Mouse (Mus musculus): Measurements from ENCODE around the gene Wnk1. TPM values are rescaled to one million over a fixed set of nuclear protein-coding genes. Genes with fewer than 3 reads are reported as not detected.
"Not testable (repeated sequence)": the region's sequence is repeated elsewhere in the genome, so short reads cannot be mapped to it uniquely, and the experiment has no call there.

Gene Wnk1
- 100 to 1,000 TPM; 283 to 292 TPM for total RNA-seq (2021)
- long read RNA-seq, experiment 1, partial matches to known transcripts, result 3 of 21 reads
- long read RNA-seq, experiment 1, other reads (novel, unspliced or antisense), result 17 of 21 reads
- long read RNA-seq, experiment 2, partial matches to known transcripts, result 1 of 24 reads
- long read RNA-seq, experiment 2, other reads (novel, unspliced or antisense), result 20 of 24 reads

DNA sequence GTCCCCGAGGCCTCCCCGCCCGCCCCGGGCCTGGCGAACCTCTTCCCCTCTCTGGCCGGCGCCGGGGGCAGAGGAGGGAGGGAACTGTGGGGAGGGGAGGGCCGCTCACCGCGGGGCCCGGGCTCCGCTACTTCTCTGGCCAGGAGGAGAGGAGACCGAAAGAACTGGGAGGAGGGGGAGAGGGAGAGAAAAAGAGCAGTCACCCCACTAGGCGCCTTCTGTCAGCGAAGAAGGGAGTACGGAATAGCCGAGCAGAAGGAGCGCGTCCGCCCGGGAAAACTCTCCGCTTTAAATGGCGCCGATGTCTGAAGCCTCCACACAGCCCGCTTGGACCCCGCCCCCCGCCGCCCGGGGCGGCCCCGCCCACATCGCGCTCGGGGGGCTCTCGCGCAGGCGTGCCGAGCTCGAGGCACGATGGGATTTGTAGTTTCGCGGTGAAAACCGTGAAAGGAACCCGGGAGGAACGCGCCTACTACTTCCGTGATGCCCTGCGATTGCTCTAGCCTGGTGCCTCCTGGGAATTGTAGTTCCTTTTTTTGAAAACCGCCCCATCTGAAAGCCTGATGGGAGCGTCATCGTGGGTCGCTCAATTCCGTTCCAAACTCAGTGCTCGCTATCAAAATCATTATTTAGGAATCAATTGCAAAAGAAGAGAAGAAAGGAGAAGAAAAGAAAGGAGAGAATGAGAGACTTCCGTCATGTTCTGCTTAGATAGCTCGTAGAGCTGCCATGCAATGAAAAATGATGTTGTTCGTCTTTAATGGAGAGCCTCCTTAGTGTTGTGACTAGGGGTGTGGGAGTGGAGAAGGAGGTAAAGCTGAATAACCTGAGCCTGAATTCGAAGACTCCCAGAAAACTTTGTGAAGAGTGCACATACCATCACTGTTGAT, at the start of gene Wnk1:
Gene Wnk1 (minus strand): TSS at position 307 of the 890 bp plus-strand sequence.
- peak; percentile 96 for DNase-seq

DNA sequence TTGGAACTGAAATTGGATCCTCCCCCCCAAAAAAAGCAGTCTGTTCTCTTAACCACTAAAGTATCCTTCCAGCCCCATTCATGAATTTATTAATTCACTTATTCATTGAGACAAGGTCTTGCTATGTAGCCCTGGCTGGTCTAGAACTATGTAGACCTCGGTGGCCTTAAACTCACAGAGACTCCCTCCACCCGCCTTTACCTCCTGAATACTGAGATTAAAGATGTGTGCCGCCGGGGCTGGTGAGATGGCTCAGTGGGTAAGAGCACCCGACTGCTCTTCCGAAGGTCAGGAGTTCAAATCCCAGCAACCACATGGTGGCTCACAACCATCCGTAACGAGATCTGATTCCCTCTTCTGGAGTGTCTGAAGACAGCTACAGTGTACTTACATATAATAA, 48.6 kb upstream of the Wnk1 start:
- not testable (repeated sequence) for DNase-seq

DNA sequence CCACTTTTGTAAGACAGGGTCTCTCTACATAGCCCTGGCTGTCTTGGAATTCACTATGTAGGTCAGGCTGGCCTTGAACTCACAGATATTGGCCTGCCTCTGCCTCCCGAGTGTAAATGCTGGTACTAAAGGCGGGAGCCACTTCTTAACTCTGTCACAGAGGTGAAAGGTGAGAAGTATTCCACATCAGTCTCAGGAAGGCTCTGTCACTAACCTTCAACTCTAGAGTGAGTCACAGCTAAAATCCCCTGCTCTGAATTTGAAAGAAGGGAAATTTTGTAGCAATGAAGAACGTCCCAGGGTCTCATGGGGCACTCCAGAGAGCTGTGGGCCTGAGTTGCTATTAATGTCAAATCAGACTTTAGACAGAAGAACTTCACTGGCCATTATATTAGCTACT, 47.4 kb upstream of the Wnk1 start:
- no peak for DNase-seq

DNA sequence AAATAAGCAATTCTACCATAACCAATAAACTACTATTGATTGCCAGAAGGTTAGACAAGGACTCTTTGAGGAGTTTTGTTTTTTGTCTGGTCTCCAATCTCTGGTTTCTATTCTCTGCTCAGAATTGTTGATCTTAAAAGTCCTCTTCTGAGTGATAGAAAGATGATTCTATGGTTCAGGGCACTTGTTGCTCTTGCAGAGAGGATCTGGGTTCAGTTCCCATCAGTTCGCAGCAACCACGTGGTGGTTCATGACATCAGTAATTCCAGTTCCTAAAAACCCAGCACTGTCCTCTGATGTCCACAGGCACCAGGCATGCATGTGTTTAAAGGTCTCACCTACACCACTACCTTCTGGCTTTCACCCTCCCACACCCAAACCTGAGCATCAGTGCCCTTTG, 46.5 kb upstream of the Wnk1 start:
- DNase-seq, result no peak

DNA sequence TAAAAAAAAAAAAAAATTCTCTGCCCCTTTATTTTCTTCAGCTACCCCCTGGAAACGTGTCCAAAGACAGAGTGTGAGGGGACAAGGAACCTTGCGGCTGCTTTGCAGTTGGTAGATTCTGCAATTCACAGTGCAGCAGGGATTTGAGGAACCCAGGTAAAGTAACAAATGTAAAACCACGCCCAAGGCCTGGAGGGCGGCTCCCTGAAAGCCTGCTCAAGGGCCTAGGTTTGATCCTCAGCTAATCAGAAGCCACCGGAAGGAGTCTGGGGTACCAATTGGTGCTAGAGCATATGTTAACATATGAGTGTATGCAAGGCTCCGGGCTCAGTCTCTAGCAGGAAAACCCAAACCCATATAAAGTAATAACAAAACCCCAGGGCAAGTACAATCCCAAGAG, 45.0 kb upstream of the Wnk1 start:
- no peak for DNase-seq

DNA sequence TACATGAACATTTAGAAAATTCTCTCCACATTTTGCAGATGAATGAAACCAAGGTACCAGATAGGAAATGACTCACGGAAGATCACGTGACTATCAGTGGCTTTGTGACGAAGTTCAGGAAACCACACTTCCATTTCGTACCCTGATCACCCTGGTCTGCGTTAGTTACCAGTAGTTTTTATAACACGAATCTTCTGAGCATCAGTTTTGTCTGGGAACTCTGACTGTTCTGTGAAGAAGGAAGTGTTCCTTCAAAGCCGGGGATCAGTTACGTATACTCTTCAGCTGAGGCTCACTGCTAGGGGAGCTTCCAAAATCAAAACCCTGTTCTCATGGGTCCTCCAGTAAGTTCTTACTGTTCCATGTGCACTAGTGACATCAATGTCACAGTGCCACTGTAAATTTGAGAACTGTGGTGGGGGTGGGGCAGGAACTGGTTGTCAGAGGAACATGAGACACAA, 44.5 kb upstream of the Wnk1 start:
- no peak for DNase-seq

DNA sequence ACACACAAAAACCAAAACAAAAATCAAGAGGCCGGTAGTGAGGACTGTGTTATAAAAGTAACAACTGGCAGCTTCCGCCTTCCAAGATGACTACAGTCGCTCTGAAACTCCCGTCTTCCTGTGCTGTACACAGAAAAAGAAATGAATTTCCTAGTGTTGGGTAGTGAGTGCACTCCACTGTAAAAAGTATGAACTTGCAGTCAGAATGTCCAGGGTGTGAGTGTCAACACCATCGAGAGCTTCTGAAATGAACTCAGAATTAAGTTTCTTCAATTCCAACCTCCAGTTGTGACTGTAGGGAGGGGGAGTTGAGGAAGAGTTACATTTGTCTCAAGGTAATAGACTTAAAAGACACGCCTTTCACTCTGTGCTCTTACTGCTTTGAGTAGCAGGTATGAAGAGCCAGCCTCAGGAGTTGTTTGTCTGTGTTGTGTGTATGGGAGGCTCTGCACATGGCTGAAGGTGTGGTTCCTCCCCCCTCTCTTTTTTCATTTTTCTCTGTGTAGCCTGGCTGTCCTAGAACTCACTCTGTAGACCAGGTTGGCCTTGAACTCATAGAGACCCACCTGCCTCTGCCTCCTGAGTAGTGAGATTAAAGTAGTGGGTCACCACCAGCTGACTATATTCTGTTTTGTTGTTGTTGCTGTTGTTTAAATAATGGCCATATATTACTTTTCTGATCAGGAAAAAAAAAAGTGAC, 43.9 kb upstream of the Wnk1 start:
- DNase-seq, result no peak

DNA sequence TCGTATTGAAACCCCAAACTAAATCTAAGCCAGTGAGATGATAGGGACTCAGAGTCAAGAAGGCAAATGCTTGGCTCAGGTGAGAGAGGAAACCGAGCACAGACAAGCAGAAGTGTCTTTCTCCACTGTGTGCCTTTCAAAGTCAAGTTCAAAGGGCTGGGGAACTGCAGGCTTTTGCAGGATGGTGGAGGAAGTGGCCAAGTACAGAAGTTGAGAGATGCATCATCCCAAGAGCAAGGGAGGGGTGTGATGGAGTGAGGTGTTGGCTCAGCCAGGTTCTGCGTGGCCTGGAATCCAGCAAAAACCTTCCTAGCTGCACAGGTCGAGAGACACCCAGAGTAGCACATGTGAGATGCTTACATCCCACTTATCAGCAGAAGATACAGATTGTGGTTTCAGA, 43.0 kb upstream of the Wnk1 start:
- DNase-seq, result no peak

DNA sequence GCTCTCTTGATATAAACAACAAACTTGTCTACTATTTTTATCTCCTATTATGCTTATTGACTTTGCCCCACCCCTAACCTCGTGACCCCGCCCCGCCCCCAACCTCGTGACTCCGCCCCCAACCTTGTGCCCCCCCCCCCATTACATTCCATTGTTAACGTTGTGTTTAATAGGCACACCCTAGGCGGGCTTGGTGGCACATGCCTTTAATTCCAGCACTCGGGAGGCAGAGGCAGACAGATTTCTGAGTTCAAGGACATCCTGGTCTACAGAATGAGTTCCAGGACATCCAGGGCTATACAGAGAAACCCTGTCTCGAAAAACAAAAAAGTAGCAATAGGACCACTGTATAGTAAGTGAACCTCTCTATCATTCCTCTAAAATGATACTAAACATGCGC, 41.1 kb upstream of the Wnk1 start:
- no peak for DNase-seq

DNA sequence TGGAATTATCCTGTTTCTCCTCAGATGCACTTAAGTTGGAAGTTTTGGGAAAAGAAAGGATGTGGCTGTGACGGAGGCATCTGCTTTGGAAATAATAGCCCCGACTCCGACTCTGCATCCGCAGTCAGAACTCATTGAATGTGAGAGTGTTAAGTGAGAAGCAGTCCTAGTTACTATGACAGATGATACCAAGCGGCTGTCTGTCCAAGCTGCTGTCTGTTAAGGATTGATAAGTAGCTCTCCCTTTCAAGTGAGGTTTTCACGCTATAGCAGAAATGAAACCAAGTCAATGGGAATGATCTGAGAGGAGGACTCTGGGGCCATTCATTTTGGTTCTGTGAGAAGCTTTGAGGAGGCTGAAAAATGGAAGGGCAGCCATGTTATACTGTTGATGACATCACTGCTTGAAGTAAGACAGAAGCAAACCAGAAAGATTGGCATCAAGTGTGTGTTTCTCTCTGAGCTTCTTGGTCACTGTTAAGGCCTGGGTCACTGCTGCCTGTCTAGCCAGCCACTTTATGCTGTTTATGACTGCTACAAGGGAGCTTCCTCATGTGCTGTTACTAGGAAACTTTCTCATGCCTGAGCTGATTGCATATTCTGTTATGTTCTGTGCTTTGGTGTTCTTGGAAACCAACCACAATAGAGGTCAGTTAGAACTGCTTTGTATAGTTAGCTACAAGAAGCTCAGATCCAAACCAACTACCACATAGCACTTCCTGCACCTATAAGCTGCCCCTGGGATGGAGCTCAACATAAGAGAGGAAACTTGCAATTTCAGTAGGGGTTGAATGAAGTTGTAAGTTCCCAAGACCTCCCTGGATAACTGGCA, 38.4 kb upstream of the Wnk1 start:
- DNase-seq, result no peak

DNA sequence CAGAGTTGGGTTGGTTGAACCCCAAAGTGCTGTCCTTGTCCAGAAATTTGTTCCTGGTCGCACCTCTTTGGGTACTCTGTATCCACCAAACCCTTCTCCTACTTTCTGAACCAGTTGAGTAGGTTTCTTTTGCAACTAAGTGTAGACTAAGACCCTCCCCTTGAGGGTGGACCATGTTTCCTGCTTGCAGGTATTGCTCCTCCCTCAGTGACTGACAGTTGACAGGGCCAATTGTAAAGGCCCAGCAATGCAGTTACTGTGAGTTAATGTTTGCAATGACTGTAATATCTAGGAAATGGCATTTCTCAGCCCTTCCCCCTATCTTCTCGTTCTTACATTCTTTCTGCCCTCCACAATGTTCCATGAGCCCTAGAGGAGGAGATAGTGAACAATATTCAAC, 34.2 kb upstream of the Wnk1 start:
- no peak for DNase-seq

DNA sequence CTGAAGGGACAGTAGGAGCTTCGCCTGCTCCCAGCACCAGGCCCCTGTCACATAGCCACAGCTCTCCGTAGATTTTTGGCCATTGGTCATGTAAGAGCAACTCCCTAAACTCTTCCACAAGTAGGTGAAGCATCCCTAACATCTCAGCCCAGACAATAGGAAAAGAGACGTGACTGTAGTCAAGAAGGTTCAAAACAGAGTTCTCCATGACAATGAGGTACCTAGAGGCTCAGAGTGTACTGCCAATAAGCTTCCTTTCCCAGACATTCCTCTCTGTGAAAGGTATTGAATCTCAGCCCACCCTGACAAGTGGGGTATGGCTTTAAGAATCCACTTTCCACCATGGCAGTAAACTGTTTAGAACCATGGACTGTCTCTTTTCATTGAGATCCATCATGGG, 31.1 kb upstream of the Wnk1 start:
- no peak for DNase-seq

DNA sequence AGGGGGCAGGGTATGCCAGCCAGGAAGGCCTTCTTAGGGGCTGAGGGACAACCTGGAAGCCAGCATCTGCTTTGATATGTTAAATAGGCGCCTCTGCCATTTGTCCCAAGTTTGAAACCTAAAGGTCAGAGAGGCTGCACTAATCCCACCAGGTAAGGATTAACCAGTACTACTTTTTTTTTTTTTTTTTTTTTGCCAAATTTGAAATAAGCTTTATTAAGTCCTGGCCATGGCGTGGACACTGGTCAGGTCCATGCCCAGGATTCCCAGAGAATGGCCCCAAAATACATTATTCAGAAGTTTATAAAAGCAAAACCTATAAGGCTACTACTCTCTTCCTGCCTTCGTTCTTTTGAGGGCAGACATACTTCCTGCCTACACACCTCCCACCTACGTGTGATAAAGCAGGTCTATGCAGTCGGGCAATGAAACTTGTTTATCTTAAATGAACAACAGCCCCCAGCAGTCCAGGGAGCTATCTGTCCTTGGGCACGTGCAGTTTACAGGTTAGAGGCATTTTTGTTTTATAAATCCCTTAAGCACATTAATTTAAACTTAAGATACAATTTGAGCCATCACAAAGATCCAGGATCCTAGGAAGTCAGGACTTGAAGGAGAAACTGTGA, 27.2 kb upstream of the Wnk1 start:
- DNase-seq, result no peak

DNA sequence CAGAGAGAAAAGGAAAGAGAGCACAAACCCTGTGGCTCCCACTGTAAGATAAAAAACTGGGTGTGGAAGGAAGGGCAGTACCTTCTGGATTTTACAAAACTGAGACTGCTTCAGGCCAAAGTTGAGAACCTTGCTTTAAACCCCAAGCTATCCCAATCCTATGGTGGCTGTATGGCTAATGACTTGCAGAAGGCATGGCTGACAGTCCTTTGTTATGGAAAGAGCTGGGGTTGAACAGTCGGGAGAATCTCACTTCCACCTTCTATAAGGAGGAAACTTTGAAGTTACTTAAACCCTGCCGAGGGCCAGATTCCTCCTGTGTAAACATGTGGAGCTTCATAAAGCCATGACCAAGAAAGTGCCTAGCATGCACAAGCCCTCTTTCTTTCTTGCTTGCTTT, 26.2 kb upstream of the Wnk1 start:
- DNase-seq, result no peak

DNA sequence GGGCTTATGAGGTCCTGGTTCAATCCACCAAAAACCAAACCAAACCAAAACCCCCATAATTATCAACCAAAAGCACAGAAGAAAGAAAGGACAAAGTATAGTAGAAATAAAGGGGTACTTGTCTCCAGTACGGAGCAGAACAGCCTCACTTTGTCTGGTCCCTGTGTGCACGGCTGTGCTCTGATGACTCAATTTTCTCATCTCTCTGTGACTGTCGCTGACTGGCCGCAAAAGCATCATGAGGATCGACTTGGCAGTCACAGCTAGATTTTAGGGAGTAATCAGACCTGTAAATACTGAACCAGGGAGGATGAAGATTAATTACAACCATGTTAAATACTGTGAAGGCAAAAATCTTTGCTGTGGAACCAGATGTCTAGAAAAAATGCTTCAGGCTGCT, 24.5 kb upstream of the Wnk1 start:
- no peak for DNase-seq

DNA sequence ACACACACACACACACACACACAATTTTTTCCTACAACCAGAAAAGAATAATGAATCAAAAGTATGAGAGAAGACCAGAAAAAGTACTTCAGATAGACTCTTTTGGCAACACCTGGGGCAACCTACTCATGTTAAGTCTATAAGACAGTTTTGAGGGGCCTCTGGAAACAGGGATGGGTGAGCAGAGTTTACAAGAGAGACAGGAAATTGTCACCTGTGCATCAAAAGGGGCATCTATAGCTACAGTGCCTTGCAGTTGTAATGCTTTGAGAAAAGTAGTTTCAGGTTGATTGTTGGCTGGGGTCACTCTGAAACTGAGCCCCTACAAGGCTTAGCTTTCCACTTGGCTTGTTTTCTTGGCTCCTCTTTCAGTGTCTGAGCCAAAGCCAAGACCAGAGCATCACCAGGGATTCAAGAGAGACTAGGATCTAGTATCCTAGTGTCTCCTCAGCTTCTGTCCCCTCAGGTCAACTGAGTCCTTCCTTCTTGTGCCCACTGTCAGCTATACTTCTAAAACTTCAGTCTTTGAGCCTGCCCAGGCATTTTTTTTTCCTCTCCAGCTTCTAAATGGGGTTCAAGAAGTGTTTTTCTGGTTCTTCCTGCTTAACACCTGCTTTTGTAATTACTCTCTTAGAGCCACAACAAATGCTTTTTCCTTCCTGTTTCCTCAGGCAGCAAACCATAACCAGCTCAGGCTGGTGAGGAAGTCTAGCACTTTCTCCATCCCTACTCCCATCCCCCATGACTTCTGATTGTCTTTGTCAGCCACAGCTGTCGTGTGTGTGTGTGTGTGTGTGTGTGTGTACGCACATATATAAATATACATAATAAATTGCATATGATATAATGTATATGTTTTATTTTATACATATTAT, 17.4 kb upstream of the Wnk1 start:
- DNase-seq, result no peak

DNA sequence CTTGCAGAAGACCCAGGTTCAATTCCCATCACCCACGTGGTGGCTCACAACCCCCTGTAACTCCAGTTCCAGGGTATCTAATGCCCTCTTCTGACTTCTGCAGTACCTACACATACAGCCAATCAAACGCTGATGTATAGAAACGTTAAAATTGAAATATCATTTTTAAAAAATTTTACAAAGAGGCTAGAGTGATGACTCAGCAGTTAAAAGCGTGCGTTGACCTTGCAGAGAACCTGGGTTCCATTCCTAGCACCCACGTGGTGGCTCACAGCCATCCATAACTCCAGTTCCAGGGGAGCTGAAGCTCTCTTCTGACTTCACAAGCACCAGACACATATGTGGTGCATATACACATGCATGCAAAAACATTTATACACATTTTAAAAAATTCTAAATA, 15.9 kb upstream of the Wnk1 start:
- DNase-seq, result no peak

DNA sequence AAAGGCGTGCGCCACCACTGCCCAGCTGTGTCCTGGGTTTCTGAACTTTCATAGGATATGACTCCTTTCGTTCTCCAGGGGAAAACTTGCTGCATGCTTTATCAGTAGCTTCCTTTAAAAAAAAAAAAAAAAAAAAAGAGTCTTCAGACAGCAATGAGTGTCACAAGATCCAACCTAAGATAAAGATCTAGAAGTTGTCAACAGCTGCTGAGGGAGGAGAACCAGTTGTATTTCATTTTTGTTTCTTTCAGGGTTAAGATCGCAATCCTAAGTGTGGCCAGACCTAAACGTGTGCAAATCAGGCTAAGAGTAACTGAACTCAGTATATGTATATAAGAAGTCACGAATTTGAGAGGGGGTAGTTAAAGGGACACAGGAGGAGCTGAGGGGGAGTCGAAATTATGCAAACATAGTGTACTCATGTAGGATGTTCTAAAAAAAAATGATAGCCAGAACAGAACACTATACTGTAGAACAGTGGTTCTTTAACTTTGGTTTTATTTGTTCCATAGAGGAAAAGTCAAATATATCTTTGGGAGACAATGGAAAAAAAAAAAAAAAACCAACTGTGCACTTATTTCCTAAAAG, 9.3 kb upstream of the Wnk1 start:
- no peak for DNase-seq

DNA sequence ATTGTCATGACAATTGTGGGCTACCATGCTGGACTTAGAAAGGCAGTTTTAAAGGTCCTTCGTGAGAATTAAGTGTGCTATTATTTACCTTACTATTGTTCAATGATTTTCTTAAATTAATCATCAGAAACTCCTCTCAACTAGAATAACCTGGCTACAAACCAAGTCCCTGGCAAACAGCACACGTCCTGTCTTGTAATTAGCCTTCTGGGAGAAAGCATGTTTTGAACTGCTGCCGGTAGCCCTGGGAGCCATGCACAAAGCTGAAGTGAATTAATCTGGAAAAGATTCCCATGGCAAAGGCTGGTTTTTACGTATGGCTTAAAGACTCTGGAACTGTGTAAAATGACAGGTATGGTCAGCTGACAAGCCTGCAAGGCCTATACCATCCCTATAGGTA, 6.9 kb upstream of the Wnk1 start:
- DNase-seq, result no peak

DNA sequence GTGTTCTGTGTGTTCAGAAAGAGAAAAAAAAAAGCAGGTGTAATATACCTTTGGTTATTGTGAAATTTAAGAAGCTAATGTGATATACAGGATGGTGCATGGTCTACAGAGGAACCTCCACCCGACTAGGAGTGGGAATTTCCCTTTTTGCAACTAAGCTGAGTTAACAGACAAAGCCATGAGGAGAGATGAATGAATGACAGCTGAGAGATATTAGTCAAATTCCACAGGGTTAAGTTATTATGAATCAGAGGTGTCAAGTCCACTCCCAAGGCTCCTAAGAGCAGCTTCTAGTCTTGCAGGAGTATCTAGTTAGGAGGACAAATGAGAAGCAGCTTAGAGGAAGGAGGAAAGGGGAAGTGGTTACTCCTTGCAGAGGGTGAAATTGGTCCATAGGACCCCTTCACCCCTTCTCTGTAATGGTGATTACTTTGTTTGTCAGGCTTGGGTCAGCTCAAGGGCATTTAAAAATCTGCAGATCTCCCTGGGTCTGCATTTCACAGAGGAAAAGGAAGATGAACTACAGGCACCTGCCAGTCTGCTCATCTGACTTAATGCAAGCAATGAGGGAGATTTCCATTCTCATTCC, 4.3 kb upstream of the Wnk1 start:
- no peak for DNase-seq

Data from gastrocnemius, postnatal 10 days (tissue).